Mouse (Mus musculus) hindbrain, embryonic 11.5 days (tissue): Measurements from ENCODE around the gene Lonp2. TPM values are rescaled to one million over a fixed set of nuclear protein-coding genes. Genes with fewer than 3 reads are reported as not detected.
A peak's percentile ranks its signal among the peaks of the same experiment; 100 is the strongest.

Experiments used
- ATAC-seq: fragments of 200-750 bp; cut with Nextera tagmentation; 2 replicates; pipeline ENCODE4 v1.8.0; 2017; ENCODE audit warnings: mild to moderate bottlenecking, moderate TSS enrichment, moderate library complexity; ENCODE audit not compliant: low FRiP score
- DNase-seq: peaks from one replicate; pipeline ENCODE4 v3.0.0-alpha.2; 2015; ENCODE audit warnings: low spot score
- H3K27ac ChIP-seq: fragments of 300-500 bp; sonication (generic); 2 replicates; pipeline ENCODE4 v1.5.1; 2014; ENCODE audit warnings: mild to moderate bottlenecking, low read depth, low read length
- H3K27me3 ChIP-seq: fragments of 300-500 bp; sonication (generic); 2 replicates; pipeline ENCODE4 v1.6.1; 2014; ENCODE audit warnings: mild to moderate bottlenecking, low read length, moderate library complexity, mixed read lengths; ENCODE audit not compliant: control insufficient read depth, insufficient read depth
- H3K36me3 ChIP-seq: fragments of 300-500 bp; sonication (generic); 2 replicates; pipeline ENCODE4 v1.6.1; 2014; ENCODE audit warnings: mild to moderate bottlenecking, low read length, moderate library complexity, mixed read lengths; ENCODE audit not compliant: control insufficient read depth, insufficient read depth
- H3K4me1 ChIP-seq: fragments of 300-500 bp; sonication (generic); replicated peaks from 2 replicates; pipeline ENCODE4 v1.6.1; 2014; ENCODE audit warnings: low read length, mixed read lengths; ENCODE audit not compliant: control insufficient read depth, insufficient read depth
- H3K4me2 ChIP-seq: fragments of 300-500 bp; sonication (generic); replicated peaks from 2 replicates; pipeline ENCODE4 v1.6.1; 2014; ENCODE audit warnings: mild to moderate bottlenecking, low read depth, low read length
- H3K4me3 ChIP-seq: fragments of 300-500 bp; sonication (generic); 2 replicates; pipeline ENCODE4 v1.5.1; 2014; ENCODE audit warnings: low read depth, low read length
- H3K9ac ChIP-seq: fragments of 300-500 bp; sonication (generic); 2 replicates; pipeline ENCODE4 v1.6.1; 2014; ENCODE audit warnings: low read depth, low read length
- H3K9me3 ChIP-seq: fragments of 300-500 bp; sonication (generic); 2 replicates; pipeline ENCODE4 v1.6.1; 2016; ENCODE audit warnings: low read length; ENCODE audit not compliant: control insufficient read depth
- WGBS: fragments of 180-500 bp; shearing (Covaris S2); extraction: QIAGEN DNeasy Blood & Tissue Kit; methylation state at CpG from one replicate; pipeline ENCODE4 v1.1.7; 2014; 5-methylcytosine and 5-hydroxymethylcytosine counted together
- polyA plus RNA-seq: library from polyadenylated mRNA; unstranded; fragments of >200 nt; fragmentation: Nextera tagmentation; extraction: Ambion mirVana; gene quantifications from 2 replicates; pipeline ENCODE4 v1.2.1, GENCODE M21; 2014

Gene Lonp2
- polyA plus RNA-seq, 1 experiment from 2014 or later = 67.4 TPM

- Histone ChIP-seq H3K27ac (no peak overlapping the region), H3K27me3 (no peaks in the 10 kb centered on the region), H3K4me2 (no peak overlapping the region), H3K9me3 (no peaks in the 10 kb centered on the region), H3K9ac (no peak overlapping the region), H3K36me3 (no peaks in the 10 kb centered on the region), H3K4me1 (no peaks in the 10 kb centered on the region), H3K4me3 (no peak overlapping the region)
- DNase-seq (no peak), ATAC-seq (no peak)
- WGBS = 80% methylated on average over 3 of the region's 3 CpGs
Observed at GRCm38 (mm10) chr8:86604676-86605075, 19.2 kb upstream of the Lonp2 start.

- Histone ChIP-seq H3K9ac (no peak overlapping the region), H3K4me2 (no peak overlapping the region), H3K4me3 (no peak overlapping the region), H3K27ac (no peak overlapping the region), H3K27me3 (no peaks in the 10 kb centered on the region), H3K4me1 (no peaks in the 10 kb centered on the region), H3K9me3 (no peaks in the 10 kb centered on the region), H3K36me3 (no peaks in the 10 kb centered on the region)
- 78% methylated on average over 2 of the region's 2 CpGs for WGBS
- DNase-seq = no peak
- no peak for ATAC-seq
Observed at GRCm38 (mm10) chr8:86613798-86614197, 10.0 kb upstream of the Lonp2 start.

- H3K9me3 ChIP-seq = no peaks in the 10 kb centered on the region
- ATAC-seq (no peak), DNase-seq (no peak)
- no peak overlapping the region for H3K27ac ChIP-seq
- H3K36me3 ChIP-seq = no peaks in the 10 kb centered on the region
- H3K4me1 ChIP-seq = no peaks in the 10 kb centered on the region
- no peak overlapping the region for H3K4me2 ChIP-seq
- no peaks in the 10 kb centered on the region for H3K27me3 ChIP-seq
- no peak overlapping the region for H3K4me3 ChIP-seq
- 86% methylated on average over 6 of the region's 6 CpGs for WGBS
- H3K9ac ChIP-seq = no peak overlapping the region
Observed at GRCm38 (mm10) chr8:86615095-86615769, 8.6 kb upstream of the Lonp2 start.

- H3K9ac ChIP-seq = no peak overlapping the region
- H3K27ac ChIP-seq = no peak overlapping the region
- H3K27me3 ChIP-seq = no peaks in the 10 kb centered on the region
- no peaks in the 10 kb centered on the region for H3K9me3 ChIP-seq
- H3K4me1 ChIP-seq = no peaks in the 10 kb centered on the region
- no peaks in the 10 kb centered on the region for H3K36me3 ChIP-seq
- ATAC-seq (no peak), DNase-seq (no peak)
- no peak overlapping the region for H3K4me2 ChIP-seq
- H3K4me3 ChIP-seq = no peak overlapping the region
- 79% methylated on average over 7 of the region's 7 CpGs for WGBS
Observed at GRCm38 (mm10) chr8:86617759-86618387, 6.0 kb upstream of the Lonp2 start.

- DNase-seq (no peak), ATAC-seq (no peak)
- H3K9ac ChIP-seq = peak overlapping the region; percentile 68
- H3K27me3 ChIP-seq = no peaks in the 10 kb centered on the region
- peak overlapping the region; percentile 75 for H3K4me3 ChIP-seq
- peak overlapping the region; percentile 67 for H3K27ac ChIP-seq
- peaks cover 4% of the 10 kb centered on the region; the same call in 1 of the 2 replicates for H3K4me1 ChIP-seq
- H3K36me3 ChIP-seq = no peaks in the 10 kb centered on the region
- 5% methylated on average over 7 of the region's 14 CpGs for WGBS
- H3K9me3 ChIP-seq = no peaks in the 10 kb centered on the region
- H3K4me2 ChIP-seq = peak overlapping the region; percentile 57
Observed at GRCm38 (mm10) chr8:86623551-86623910, 312 bp upstream of the Lonp2 start.

GRCm38 (mm10) chr8:86624915-86625314 is 1.1 kb downstream of the Lonp2 start:
- peak overlapping the region; percentile 75 for H3K4me3 ChIP-seq
- peaks cover 4% of the 10 kb centered on the region; the same call in 1 of the 2 replicates for H3K4me1 ChIP-seq
- DNase-seq (peak; percentile 3), ATAC-seq (no peak)
- H3K27ac ChIP-seq = no peak overlapping the region
- no peaks in the 10 kb centered on the region for H3K9me3 ChIP-seq
- peak overlapping the region; percentile 19; the same call in 1 of the 2 replicates for H3K9ac ChIP-seq
- peak overlapping the region; percentile 57 for H3K4me2 ChIP-seq
- 65% methylated on average over 7 of the region's 7 CpGs for WGBS
- no peaks in the 10 kb centered on the region for H3K27me3 ChIP-seq
- H3K36me3 ChIP-seq = no peaks in the 10 kb centered on the region

GRCm38 (mm10) chr8:86630212-86630611 is 6.4 kb downstream of the Lonp2 start:
- no peak overlapping the region for H3K9ac ChIP-seq
- no peaks in the 10 kb centered on the region for H3K27me3 ChIP-seq
- no peaks in the 10 kb centered on the region for H3K36me3 ChIP-seq
- no peak overlapping the region for H3K4me2 ChIP-seq
- H3K4me3 ChIP-seq = no peak overlapping the region
- no peak for DNase-seq
- WGBS = 89% methylated on average over 5 of the region's 5 CpGs
- no peak overlapping the region for H3K27ac ChIP-seq
- H3K9me3 ChIP-seq = no peaks in the 10 kb centered on the region
- H3K4me1 ChIP-seq = no peaks in the 10 kb centered on the region
- no peak for ATAC-seq

GRCm38 (mm10) chr8:86631395-86631794 is 7.6 kb downstream of the Lonp2 start:
- Histone ChIP-seq H3K27ac (no peak overlapping the region), H3K4me2 (no peak overlapping the region), H3K9ac (no peak overlapping the region), H3K4me1 (no peaks in the 10 kb centered on the region), H3K36me3 (no peaks in the 10 kb centered on the region), H3K9me3 (no peaks in the 10 kb centered on the region), H3K27me3 (no peaks in the 10 kb centered on the region), H3K4me3 (no peak overlapping the region)
- no peak for ATAC-seq
- WGBS = 91% methylated on average over 4 of the region's 4 CpGs
- DNase-seq = no peak

GRCm38 (mm10) chr8:86637826-86638225 is 14.0 kb downstream of the Lonp2 start:
- no peak overlapping the region for H3K9ac ChIP-seq
- peaks cover 3% of the 10 kb centered on the region; the same call in 1 of the 2 replicates for H3K36me3 ChIP-seq
- WGBS = 82% methylated on average over 4 of the region's 4 CpGs
- H3K4me3 ChIP-seq = no peak overlapping the region
- ATAC-seq (no peak), DNase-seq (no peak)
- no peaks in the 10 kb centered on the region for H3K4me1 ChIP-seq
- H3K27ac ChIP-seq = no peak overlapping the region
- H3K4me2 ChIP-seq = no peak overlapping the region
- H3K27me3 ChIP-seq = no peaks in the 10 kb centered on the region
- no peaks in the 10 kb centered on the region for H3K9me3 ChIP-seq
